Mouse (Mus musculus) monocyte, adult 2 months (primary cell): ENCODE data around the gene E130114P18Rik.

Source experiments
- DNase-seq, 2 experiments: peaks; one replicate each; pipeline ENCODE4 v3.0.0; 2022; ENCODE audit warnings: low spot score in 2 of 2, low read depth in 1 of 2

Gene E130114P18Rik

DNA sequence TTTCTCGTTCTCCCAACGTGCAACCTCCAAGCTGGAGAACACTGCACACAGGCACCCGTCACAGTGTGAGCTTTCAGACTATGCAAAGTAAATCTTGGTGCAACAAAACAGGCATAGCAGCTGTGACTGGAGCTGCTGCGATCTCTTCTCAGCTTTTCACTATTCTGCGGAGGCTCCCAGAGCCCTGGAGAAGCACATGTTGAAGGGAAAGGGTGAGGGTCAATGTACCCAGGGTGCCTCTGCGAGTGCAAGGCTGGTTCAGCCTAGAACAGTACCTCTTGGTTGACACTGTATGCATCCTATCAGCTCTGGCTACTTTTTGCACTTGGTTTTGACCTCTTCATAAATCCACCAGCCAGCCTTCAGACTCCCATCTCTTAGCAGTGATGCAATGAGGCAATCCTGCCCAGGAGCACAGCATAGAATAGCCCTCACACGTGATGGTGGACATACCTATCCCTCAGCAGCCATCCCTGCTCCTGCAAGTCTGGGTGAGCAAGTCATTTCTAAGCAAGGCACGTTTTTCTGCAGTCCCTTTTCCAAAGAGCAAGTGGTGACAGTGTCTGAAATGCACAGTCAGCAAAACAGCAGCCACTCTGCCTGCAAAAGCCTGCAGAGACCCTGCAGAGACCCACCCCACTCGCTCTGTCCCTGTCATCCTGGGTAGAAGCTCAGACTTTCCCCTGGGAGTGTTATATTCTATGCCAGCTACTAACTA lies 67.7 kb downstream of the E130114P18Rik start:
- no peak for DNase-seq

DNA sequence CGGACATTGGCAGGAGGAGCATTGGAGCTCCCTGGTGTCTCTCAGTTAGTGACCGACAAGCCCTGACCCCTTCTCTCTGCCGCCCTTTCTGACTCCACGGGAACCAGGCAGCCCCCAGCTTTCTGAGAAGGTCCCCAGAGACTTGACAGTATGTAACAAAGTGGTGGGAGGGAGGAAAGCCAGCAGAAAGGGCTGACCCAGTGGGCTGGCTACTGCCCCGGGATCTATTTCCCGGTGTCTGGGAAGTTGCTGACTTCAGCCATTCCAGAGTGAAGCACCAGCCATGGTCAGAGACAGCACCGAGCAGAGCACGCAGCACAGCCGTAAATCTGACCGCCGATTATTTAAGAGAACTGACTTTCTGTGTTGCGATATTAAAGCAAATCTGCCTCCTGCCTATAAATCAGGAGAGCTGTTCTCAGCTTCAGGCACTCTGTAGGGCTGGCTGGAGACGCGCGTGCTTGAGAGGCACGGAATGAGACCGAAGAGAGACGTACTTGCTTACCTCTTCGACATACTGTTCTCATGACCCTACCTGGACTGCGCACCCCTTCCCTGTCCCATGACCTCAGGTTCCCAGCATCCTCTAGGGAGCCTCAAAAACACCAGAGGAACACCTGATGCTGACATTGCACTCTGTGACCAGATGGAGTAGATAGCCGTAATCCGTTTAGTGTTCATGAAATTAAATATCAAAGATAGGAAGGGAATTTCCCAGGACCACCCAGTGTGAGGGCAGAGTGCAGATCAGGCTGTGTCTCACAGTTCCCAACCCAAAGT lies 70.3 kb downstream of the E130114P18Rik start:
- no peak for DNase-seq

DNA sequence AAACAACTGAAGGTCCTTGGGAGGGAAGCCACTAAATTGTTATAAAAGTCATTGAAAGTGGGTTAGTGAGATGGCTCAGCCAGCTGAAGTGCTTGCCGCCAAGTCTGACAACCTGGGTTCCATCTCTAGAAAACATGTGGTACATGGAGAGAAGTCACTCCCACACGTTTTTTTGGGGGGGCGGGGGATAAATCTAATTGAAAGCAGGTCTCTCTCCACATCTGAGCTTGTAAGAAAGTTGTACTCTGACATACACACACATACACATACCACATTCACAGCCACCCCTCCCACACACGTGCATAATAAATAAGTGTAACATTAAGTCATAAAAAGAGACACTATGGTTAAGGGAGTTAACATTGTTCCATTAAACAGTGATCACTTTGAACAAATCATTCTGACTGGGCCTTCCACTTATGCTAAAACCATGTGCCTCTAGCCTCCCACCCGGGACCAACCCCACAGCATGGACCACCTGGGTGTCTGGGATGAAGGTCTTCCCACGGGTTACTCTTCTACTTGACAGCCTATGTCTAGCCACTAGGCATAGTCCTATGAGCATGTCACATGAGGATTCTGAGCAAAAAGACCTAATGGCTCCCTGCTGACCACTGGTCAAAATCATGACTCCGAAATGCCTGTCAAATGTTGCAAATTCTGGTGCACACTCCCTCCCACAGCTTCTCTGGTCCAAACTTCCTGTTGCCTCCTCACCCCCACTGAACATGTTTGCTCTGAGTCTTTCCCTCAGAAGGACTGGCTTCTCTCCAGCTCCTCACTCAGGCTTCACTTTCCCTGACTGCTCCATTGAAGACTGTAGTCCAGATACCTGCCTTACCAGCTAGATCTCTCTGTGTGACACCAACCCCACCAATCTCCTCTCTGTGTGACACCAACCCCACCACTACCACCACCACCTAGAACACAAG lies 80.9 kb downstream of the E130114P18Rik start:
- no peak for DNase-seq

DNA sequence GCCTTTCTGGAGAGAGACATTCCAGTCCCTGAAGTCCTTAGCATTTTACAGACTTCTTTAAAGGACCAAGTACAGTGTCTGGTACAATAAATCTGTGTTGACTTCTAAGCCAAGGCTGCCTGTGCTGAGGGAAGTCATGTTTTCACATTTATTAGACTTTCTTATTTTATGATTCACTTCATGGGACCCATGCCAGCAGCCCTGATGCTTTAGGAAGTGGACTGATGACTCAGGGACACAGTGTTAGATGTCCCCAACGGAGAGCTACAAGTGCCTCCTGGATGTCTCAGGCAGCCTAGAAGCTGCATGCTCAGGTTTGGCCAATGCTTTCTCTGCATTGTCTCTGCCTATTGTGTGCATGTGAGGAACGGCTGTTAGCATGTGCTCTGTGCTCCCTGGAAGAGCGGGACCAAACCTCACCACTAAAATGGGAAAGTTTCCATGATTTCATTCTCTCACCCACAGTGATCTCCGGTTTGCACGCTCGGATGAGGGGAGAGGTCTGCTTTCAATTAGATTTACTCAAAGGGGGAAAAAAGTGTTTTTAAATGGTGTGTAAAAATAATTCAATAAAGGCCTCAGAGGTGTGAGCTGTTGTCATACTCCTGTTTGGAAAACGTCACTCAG lies 82.4 kb downstream of the E130114P18Rik start:
- DNase-seq, result no peak

DNA sequence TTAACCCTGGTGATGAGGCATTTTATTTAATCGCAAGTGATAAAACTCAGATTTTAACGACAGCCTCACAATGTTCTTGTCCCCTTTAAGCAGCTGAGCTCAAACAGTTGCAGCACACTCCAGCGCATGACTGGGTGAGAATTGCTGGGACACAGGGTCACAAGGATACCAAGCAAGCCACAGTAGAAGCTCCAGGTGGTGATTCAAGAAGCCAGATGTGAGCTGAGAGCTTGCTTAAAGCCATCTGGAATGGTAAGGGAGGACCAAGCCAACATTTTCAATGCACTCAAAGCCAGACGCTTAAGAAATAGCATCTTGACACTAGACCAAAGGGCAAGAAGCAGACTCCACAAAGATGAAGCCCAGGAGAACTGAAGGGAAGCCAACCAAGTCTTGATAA lies 83.9 kb downstream of the E130114P18Rik start:
- no peak for DNase-seq

DNA sequence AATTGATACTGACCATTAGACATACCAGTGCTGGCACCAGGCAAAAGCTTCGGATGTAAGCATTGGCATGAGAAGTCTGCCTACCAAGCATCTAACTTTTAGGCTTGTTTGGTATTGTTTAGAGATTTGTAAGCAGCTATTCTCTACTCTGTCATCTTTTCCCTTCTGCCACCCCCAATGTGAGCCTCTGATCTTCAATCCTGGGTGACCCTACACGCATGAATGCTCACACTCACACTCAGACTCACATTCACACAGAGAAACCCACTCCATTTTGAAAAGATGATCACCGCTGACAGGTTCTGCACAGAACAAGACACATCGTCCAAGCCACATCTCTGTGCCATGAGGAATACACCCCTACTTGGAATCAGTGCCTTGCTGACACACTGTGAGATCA lies 84.8 kb downstream of the E130114P18Rik start:
- no peak for DNase-seq

DNA sequence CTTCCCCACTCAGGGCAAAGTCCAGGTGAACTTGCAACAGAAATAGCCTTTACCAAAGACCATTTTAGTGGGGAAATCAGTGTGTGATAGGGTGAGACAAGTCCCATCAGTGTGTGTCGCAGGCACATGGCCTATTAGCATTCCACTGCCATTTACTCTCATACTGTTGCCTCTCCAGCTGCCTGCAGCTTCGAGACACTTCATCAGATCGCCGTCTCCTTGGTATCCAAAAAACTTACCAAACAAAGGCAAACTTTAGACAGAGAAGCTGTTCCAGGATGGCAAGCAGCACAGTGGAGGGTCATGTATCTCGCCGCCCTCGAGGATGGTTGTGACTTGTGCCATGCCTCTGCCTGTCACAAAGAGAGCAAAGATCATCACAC lies 87.5 kb downstream of the E130114P18Rik start:
- no peak for DNase-seq

DNA sequence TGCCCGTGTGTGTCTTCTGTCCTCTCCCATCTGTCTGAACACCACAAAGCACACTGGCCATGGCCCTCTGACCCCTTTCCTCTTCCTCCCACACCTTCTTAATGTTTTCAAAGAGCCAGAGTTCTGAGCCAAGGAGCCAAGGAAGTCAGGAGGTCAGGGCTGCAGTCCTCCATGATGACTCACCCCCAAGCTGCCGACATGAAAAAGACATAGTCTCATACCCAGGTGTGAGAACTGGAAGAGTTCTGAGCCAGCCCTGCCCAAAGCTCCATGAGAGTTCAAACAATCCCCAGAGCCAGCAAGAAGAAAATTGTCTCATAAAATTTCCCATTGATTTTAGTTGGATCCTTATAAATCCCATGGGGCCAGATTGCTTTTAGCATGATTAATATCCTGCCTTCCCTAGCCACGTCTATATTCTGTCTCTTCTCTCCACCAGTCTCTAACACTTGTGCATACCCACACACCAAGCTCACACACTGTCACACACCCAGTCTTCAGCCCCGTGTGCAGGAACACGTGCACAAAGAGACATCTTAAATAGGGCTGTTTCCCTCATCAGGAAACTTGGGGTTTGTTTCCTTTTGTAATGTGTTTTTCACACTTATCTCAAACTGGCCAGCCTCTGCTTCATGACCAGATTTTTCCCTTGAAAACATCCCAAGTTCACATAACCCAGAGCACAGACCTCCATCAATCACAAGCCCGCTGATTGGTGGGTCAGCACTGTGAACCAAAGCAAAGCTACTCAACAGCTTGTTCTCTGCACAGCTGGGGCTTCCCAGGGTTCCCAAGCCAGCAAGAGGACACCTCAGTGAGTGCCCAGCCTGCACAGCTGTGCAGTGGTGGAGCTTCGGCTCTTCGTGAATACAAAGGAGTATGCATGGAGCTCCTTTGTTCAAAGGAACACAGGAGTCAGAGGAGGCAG lies 88.2 kb downstream of the E130114P18Rik start:
- DNase-seq, result no peak

DNA sequence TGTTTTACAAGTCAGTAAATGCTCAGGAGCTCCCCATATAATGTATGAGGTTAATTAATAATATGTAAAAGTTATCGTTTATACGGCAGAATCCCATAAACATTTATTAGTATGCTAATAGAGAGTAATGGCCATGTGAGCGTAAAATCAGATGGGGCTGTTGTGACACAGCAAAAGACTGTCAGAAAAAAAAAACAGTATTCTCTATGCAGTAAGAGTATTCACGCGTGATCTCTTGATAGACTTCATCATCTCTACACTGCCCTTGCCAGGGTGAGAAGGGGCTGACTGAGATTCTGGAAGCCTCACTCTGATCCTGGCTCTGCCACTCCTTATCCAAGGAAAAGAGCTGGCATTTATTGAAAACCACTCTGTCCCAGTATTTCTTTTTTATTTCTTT lies 91.9 kb downstream of the E130114P18Rik start:
- DNase-seq, result no peak

DNA sequence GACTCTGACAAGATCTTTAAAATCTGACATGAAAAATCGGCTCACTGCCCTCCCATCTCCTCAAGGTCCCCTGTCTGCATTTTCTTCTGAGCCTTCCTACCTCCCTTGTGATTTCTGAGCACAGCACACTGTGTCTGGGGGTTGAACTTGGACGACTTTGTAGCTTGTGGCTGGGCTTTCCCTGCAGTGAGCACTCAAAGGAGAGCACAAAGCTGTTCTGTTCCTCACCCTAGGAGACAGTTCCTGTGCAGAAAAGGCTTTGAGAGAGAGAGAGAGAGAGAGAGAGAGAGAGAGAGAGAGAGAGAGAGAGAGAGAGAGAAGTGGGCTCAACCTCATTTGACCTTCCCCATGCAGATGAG lies 101.3 kb downstream of the E130114P18Rik start:
- DNase-seq, result no peak

DNA sequence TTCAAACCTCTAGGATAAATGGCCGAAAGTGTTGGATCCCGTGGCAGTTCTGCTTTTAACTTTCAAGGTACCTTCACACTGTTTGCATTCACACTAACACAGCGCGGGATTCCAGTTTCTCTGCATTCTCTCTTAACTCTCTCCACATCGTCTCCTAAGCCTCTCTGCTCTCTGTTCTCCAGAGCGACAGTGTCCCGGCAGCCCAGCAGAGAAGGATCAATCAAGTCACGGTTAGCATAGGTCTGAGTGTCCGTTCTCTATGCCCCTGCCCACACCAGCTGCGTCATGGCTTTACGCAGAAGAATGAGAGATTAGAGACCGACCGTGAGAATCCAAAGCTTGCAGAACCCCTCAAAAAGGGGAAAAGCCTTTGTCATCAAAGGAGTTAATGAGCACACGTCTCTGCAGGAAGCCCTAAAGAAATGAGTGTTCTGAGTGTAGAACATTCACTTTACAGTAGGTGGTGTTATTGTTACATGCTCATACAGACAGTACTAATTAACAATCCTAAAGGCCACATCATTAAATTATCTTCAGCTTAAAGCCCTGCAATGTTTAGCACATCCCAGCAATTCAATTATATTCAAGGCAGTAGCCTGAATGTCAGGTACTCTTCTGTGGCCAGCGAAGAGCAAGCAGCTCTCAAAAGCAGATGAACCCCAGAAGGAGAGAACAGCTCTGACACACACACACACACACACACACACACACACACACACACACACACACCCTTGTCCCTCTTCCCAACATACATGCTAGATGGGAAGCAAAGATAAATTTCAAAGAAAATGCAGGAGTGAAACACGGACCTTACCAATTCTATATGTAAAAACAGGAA lies 101.9 kb downstream of the E130114P18Rik start:
- DNase-seq, result no peak

DNA sequence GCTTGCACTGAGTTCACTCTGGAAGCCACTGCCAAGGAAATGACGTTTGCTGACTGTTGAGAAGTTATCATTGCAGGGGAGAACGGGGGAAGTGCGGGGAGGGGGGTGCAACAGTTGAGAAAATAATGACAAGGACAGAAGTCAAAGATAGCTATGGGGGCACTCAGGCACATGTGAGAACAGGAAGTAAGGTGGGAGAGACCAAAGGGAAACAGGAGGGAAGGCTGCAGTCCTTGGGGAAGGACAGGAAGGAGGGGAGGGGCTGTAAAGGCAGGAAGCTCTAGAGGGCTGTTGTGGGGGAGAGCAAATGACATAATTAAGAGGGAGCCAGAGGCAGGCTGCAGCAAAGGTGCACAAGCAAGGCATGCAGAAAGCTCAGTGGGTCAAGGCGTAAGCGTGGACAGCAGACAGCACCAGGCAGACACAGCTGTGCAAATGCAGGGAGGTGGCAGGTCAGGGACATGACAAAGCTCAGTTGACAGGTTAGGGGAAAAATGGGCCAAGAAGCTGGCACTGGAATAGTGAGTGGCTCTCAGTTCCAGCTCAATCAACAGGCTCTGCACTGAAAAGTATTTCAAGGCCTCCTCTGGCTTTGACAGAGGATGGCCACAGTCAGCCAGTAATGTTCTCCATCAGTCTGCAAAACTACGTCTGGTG lies 103.9 kb downstream of the E130114P18Rik start:
- no peak for DNase-seq

DNA sequence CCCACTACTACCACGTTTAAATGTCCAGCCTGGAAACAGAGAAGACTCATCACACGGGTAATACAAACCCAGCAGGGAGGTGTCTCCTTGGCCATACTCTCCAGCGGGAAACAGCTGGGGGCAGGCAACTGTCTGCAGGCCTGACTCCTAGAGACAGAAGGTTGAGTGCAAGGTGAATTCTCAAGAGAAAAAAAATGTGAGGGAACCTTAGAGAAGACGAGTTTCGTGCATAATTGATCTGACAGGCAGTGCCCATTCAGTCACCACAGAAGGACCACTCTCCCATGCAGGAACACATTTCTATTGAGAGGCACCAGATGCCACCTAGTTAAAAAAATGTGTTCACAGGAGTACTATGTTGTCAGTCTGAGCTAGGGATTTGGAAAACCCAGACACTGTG lies 105.4 kb downstream of the E130114P18Rik start:
- no peak for DNase-seq

DNA sequence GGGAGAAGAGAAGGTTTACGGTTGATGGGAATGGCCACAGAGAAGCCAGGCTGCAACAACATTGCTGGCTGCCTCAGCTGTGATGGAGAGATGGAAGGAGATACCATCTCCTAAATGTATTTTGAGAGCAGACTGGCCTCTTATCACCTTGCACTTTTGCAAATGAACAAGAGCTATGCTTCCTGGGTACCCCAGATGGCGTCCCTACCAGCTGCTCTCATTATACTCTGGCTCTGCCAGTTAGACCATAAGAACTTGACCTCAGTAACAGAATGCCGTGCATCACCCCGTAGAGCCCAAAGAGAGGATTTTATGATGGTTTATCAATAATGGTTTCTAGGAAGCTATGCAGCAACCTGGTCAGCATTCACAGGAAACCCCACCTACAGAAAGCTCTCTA lies 106.0 kb downstream of the E130114P18Rik start:
- DNase-seq, result no peak

DNA sequence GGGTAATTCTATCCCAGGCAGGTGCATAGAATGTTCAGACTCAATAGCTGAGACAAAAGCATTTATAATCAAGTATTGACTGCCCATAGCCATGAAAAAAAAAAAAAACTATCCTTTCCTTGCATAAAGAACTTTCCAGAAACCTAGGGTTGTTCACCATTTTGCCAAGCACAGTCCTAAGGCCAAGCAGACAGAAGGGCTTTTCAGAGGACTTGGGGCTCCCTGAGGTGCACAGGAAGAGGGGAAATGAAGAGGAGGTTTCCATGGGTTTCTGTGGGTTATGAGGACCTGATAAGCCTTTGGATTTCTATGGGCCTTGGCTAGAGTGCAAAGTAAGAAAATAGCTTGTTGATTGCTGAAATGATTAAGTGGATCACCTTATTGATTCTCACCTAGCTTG lies 107.5 kb downstream of the E130114P18Rik start:
- no peak for DNase-seq

DNA sequence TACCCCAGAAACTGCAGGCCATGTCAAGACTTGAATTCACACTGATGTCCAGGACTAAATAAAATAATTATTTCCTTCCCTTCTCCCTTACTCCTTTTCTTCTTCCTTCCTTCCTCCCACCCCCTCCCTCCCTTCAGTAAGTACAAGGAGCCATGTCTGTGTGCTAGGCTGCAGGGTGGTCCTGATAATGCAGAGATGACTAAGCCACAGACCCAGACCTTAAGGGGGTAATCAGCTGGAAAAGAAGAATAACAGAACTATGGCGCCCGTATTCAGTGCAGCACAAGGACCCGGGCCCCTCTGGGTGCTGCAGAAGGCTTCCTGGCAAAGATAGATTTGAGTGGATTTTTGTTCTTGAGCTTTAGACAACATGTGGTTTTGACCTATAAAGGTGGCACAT lies 108.1 kb downstream of the E130114P18Rik start:
- no peak for DNase-seq

DNA sequence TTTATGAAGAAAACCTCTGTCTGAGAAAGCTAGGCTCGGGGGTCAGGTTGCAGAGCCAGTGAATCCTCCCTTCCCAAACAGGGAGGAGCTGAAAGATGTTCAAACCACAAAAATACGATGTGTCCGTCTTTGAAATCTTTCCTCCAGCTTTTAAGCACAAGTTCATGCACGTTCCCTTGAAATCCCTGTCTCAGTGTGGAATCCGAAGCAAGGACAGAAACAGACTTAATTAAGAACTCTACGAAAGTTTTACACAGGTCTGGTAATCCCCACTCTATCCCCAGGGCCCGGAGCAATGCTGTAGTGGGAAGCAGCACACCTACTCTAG lies 112.5 kb downstream of the E130114P18Rik start:
- no peak for DNase-seq

DNA sequence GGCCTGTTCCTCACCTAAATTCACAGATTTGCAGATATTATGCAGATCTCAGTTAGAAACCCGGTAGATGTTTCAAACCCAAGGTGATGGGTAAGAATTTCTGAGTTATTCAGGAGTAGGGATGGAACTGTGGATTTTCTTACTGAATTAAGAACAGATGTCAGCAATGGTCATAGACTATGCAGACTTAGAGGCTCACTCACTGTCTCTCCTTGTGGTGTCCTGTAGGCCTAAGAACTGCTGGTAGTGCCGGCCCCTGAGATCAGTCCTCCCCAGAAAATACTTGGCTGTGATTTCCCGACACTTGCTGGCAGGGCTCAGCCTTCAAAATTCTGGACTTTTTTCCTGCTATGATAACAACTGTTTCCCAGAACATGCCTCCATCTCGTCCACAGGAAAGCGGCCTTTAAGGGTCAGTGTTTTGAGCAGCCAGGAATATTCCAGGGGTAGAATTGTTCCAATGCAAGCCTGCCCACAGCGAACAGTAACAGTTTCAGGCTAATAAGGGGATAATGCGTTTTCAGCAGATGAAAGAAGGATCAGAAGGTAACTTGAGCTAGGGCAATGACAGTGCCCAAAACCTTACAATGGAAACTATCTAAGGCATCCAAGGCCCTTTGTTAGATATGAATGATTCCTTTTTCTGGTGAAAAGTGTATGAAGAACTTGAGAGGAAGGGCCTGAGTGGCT lies 113.0 kb downstream of the E130114P18Rik start:
- DNase-seq, result no peak
